Mouse (Mus musculus) ovary, postnatal 14 days (tissue): Measurements from ENCODE around the gene Itga6.
"Not testable (repeated sequence)": the region's sequence is repeated elsewhere in the genome, so short reads cannot be mapped to it uniquely, and the experiment has no call there.

Source experiments
- DNase-seq: peaks from one replicate; pipeline ENCODE4 v3.0.0; 2022; ENCODE audit warnings: low spot score

Gene Itga6

DNA sequence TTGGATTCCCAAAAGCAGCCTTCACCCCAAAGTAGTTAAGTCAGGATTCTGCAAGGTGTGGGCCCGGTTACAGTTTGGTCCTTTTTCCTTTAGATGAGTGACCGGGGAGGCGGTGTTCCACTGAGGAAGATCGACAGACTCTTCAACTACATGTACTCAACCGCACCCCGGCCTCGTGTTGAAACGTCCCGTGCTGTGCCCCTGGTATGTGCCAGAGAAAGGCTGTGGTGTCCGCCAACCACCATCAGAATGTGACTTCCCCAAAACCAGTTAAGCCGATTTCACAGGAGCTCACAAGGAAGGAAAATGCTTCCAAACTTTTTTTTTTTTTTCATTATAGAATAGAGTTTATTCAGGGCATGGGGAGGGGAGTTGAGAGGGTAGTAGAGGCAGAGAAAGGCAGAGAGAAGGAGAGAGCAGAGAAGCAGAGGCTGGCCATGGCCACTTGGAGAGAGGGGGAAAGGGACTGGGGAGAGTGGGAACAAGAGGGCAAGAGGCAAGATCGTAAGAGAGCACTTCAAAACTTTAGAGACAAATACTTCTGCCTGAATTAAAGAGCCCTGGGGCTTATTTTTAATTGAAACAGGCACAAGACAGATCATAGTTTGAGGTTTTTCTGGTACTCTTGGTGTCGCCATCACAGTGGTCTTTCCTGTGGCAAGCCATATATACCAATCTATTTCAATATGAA lies 150.3 kb downstream of the Itga6 start:
- no peak for DNase-seq

DNA sequence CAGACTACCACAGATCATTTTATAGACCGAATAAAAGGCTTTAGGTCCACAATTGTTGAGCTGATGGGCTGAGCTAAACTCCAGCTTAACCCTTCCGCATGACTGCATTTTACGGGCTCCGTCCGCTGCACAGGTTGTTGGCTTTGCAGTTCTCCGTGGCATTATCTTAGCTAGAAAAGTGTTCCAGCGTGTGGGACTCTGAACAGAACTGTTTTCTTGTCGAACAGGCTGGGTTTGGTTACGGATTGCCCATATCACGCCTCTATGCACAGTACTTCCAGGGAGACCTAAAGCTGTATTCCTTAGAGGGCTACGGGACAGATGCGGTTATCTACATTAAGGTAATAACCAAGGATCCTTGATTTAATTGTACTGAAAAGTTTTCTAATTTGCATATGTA lies 152.0 kb downstream of the Itga6 start:
- no peak for DNase-seq

DNA sequence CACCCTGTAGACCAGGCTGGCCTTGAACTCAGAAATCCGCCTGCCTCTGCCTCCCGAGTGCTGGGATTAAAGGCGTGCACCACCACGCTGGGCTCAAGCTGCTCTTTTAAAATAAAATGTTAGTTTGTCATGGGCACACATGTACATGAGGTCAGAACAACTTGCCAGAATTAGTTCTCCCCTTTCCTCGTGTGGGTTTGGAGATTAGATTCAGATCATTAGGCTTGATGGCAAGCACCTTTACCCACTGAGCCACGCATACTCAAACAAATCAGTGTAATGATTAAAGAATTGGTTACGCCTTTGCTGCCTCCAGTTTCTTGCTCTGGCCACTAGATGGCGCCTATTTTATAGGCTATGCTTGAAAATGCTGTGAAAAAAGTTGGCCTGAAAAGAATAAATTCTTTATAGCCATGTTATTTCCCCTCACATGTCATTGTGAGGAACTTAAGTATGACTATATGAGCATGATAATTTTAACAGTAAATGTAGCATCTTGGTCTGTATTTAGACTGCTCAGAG lies 153.0 kb downstream of the Itga6 start:
- DNase-seq: peak; percentile 33

DNA sequence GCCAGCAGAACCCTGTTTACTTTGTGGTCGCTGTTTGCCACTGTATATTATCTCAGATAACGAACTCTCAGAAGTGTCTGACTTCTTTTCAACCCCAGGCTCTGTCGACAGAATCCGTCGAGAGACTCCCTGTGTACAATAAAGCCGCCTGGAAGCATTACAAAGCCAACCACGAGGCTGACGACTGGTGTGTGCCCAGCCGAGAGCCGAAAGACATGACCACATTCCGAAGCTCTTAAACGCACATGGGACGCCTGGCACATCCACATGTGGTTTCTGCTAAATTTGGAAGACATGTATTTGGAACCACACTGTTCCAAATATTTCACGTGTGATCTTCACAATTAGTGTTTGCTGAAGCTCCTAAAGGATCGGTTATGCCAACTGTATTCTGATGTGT lies 154.5 kb downstream of the Itga6 start:
- DNase-seq: no peak

DNA sequence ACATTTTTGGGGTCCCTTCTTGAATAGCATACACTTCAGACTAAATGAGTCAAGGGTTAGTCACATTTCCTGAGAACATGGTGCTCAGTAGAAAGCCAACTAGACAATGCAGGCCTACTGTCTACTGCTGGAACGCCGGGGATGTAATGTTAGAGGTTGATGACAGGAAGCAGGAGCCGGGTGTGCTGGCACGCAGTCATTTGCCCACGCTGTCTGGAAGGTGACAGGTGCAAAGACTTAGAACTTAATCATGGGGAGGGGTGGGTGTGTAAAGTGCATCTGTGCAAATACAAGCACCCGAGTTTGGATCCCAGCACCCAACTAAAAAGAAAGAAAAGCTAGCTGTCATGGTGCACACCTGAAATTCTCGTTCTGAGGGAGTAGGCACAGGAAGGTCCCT lies 159.7 kb downstream of the Itga6 start:
- DNase-seq: no peak

DNA sequence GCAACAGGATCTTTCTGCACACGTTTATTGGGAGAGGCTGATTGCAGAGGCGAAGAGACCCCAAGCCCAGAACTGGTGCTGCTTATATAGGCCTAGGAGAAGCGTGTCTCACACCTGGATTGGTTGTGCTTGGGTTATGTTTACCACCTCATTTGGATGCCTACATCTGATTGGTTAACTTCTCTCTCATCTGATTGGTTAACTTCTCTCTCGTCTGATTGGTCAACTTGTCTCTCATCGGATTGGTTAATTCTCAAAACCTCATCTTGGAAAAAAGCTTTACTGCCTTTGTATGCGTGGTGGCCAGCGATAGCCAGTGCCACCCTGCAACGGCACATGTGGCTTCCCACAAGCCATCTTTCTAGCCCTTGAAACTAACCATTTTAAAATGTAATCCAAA lies 160.9 kb downstream of the Itga6 start:
- DNase-seq: not testable (repeated sequence)
